Mouse (Mus musculus): ENCODE results near the gene Il2rb. TPM values are rescaled to one million over a fixed set of nuclear protein-coding genes. Genes with fewer than 3 reads are reported as not detected.

Il2rb gene
- polyA plus RNA-seq (2015; fragmentation: Nextera tagmentation; extraction: Ambion mirVana), result 10.3 and 12.2 TPM in 2 replicates

DNA sequence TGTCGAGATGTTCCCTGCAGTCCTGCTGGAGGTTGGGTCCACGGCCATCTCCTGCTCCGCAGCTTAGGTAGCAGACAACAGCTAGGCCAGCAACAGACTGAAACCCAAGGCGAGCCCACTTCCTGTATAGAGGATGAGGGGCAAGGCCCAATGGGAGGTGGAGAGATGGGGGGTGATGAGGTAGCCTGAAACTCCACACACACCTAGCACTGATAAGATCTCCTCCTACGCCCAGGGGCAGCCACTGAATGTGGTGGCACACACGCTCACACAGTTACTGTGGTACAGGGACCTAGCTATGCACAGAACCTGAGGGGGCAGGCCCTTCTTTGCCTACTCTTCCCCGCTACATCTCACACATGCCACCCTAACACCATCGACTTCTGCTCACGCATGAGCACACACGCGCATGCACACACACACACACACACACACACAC is at the start of gene Il2rb:
Gene Il2rb, minus strand, starts transcription at position 304 of the 439 bp plus-strand sequence.
- DNase-seq (ENCODE audit: low spot score), result peak; percentile 32

GRCm38 (mm10) chr15:78544561-78545001 is 49.5 kb upstream of the Il2rb start, which contains the start of gene Sstr3:
Sstr3 (minus strand) TSS chr15:78544685.
- DNase-seq (ENCODE audit: low spot score), result no peak

- DNase-seq (ENCODE audit: low spot score), result no peak
Observed at GRCm38 (mm10) chr15:78544041-78544440, 49.0 kb upstream of the Il2rb start.

DNA sequence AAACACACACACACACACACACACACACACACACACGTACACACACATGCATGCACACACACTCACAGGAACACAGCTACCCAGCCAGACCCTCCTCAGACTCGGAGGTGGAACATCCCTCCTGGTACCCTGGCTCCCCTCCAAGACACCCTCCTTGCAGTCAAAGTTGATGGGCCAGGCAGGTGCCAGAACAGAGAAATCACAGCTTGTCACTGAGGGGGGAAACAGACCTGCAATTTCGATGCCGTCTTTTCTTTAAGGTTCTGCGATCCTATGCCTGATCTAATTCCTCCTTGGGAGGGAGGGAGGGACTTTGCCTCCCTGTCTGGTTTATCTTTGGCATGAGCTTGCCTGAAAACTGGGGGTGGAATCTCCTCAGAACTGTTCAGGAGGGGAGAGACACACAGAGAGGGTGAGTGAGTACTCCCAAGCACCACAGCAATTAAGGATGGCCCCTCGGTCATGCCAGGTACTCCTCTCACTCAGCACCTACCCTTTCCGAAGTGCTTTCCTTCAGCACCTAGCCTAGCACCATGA is 47.8 kb upstream of the Il2rb start:
- no peak for DNase-seq (ENCODE audit: low spot score)

- DNase-seq (ENCODE audit: low spot score), result no peak
Observed at GRCm38 (mm10) chr15:78542098-78542766, 47.2 kb upstream of the Il2rb start.

DNA sequence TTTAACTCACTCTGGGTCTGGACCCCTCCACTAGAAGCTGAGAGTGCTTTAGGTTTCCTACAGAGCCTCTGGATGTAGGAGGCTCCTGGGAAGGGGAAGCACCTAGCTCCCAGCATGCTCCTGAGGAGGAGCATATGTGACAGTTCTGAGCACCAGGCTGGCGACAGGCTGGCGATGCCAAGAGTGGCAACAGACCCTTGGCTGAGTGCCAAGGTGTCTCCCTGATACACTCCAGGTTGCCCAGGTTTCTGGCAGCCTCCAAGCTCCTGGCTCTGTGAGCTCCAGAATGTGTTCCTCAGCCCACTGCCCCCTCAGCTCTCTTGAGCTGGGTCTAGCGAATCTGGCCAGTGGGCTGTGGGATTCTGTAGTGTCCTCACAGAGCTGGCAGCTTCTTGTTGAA is 46.5 kb upstream of the Il2rb start:
- DNase-seq (ENCODE audit: low spot score), result no peak

GRCm38 (mm10) chr15:78541036-78541435 is 46.0 kb upstream of the Il2rb start:
- DNase-seq (ENCODE audit: low spot score), result no peak

DNA sequence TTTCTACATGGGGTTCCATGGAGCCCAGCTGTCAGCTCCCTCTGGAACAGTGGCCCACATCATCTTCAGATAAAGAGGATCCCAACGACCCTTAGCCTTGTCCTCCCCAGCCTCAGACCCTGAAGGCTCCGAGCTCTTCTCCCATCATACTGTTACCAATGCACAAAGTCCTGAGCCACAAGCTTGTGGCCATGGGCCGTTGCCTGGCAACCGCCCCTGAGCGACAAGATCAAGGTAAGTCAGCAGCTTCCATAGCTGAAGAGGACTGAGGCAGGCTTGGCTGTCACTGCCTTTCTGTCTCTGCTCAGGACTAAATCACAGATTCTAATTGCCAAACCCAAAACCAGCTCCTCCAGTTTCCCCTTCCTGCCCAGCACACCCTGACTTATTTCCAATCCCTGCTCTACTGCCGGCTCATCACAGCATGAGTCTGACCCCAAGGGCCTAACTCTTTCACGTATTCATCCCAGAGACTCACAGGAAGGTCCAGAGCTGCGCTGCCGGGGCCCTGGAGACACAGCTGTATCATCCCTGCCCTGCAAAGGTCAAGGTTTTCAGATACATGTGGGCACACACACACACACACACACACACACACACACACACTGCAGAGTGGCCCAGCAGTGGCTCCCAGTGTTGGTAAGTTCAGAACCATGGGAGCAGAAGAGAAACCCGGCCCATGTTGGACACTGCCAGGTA is 40.8 kb upstream of the Il2rb start:
- DNase-seq (ENCODE audit: low spot score), result no peak

- DNase-seq (ENCODE audit: low spot score), result no peak
Observed at GRCm38 (mm10) chr15:78533346-78533835, 38.3 kb upstream of the Il2rb start.

DNA sequence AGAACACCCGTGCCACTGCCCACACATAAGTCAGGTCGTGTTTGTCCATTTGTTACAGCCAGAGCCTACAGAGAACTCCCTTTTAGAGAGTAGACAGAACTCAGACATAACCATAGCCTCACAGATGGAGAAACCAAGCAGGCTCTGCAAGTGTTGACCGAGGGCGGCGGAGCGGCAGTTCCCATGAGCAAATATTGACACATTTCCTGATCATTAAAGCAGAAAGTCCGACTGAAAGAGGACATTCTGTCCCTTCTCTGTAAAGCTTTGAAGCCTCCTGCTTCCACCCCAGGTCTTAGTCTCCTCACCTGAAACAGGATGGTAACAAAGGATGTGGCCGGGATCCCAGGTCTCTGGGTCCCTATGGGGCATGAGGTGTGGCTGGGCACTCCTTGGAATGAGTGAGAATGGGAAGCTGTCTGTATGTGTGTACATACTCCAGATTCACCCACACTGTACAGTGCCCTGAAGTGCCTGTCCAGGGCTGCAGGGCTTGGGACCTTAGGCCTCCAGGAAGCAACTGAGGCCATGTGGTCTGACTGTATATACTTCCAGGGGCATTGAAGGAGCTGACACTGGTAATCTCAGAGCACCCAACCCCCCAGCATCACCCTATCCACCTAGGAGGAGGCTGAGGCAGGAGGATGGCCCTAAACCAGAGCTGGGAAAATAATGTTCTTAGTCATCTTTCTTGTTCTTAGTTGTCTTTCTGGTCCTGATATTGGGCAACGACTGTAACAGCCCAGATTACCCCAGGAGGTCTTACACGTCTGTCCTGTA is 37.7 kb upstream of the Il2rb start:
- DNase-seq (ENCODE audit: low spot score), result no peak

DNA sequence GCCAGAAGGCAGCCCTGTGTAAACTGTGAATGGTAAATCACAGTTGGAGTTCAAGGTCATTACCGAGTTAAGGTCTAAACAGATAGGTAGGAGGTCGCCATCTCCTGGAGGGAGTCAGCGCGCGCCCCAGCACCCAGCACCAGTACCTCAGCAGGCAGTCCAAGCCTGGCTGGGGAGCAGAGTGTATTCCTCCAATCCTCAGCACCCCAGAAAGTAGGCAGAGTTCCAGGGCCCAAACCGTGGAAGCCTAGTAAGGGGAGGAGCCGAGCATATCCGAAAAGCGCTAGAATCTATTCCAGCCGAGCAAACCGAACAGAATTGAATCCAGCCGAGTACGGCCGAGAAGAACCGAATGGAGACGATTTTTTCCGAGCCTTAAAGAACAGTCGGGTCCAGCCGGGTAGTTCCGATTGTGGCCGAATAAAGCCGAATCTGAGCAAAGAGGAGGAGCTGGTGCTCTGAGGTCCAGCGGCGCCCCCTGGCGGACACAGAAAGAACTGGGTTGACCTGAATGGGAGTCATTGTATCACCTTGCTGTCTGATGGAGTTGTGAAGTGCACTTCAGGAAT is 36.9 kb upstream of the Il2rb start:
- peak; percentile 96 for DNase-seq (ENCODE audit: low spot score)

DNA sequence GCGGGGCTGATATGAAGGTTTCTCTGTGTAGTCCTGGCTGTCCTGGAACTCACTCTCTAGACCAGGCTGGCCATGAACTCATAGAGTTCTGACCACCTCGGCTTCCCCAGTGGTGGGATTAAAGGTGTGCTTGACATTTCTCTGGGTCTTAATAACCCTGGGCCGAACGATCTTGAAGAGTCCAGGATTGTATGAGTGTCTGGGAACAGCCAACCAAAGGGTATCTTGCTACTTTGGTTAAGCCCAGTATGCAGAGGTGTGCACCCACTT is 36.3 kb upstream of the Il2rb start:
- no peak for DNase-seq (ENCODE audit: low spot score)

DNA sequence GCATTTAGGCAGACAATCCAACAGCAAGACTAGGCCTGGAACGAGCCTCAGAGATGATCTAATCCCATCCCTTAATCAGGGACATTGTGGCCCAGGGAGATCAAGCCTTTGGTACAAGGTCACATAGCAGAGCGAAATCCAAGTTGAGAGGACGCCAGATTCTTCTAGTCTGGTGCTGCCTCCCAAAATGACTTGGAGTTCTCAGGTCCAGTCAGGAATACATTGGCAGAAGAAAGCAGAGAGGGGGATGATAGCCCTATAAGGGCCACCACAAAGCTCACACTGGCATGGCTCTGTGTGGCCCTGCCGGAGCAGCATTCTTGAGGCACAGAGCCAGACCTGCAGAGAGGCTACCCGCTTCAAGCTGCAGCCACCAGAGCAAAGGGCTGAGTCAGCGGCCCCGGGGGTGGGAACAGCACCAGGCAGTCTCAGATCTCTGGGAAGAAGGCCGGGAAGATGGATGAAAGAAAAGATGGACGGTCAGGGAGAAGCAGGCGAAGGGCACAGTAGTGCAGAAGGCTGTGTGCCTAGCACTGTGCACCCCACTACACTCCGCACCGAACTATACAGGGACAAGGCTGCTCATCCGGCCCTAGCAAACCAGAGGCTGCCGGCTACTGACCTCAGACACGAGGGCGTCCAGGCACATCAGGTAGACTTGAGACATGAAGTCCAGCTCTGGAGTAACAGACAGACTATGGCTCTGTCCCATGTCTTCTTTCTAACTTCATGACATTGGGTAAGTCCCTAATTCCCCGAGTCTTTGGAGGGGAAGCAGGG is 35.8 kb upstream of the Il2rb start, which contains the start of gene C1qtnf6:
Gene C1qtnf6, minus strand, starts transcription at position 746 of the 780 bp plus-strand sequence.
- no peak for DNase-seq (ENCODE audit: low spot score)

GRCm38 (mm10) chr15:78530141-78530540 is 35.1 kb upstream of the Il2rb start:
- no peak for DNase-seq (ENCODE audit: low spot score)

GRCm38 (mm10) chr15:78529428-78529990 is 34.4 kb upstream of the Il2rb start:
- no peak for DNase-seq (ENCODE audit: low spot score)

GRCm38 (mm10) chr15:78528726-78529411 is 33.8 kb upstream of the Il2rb start:
- peak; percentile 39 for DNase-seq (ENCODE audit: low spot score)

DNA sequence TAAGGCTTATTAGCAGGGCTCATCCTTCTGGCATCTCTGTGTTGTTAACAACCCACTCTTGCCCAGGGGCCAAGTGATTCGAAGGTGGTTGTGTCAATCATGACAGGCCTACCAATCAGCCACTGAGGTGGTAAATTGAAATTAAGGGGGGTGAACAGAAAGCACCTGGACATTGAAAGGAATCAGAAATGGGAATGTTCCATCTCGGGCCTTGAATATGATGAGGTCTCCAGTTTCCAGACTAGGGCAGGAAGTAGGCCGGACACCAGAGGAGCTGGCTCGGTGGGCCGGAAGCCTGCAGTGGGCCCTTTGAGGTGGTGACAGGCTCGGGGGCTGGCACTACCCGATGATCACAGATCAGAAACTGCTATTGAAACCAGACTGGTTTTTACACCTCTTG is 32.9 kb upstream of the Il2rb start:
- peak; percentile 38 for DNase-seq (ENCODE audit: low spot score)

DNA sequence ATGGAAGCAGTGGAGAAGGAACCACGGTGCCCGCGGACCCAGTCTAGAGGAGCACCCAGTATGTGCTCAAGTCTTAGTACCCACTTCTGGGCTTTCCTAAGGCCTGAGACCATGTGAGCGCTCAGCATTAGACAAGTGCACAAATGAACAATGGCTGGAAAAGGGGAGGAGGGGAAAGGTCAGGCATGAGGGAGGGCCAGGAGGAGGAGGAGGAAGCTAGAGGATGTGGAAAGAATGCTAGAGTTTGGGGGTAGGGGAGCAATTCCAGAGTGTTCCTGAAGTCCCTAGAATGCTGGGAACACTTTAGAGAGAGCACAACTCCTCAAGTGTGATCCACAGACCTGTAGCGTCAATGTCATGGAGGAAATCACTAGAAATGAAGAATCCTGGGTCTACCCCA is 29.1 kb upstream of the Il2rb start:
- no peak for DNase-seq (ENCODE audit: low spot score)

DNA sequence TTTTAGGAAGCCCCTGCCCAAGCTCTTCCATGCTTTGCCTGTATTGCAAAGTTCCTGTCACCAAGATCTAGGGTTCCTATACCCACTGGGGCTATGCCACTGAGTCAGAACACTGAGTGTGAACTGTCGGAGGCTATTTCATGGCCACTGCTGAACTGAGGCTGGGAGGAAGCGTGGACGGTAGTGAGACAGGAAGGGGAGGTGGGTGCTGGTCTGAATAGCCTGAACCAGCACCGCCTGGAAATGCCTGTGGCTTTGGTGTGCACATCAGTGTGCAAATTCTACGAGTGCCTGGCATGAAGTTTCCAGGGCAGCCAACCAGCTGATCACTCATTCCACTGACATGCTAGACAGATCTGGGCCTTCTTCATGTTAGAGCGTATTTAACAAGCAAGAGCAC is 26.8 kb upstream of the Il2rb start:
- DNase-seq (ENCODE audit: low spot score), result no peak

DNA sequence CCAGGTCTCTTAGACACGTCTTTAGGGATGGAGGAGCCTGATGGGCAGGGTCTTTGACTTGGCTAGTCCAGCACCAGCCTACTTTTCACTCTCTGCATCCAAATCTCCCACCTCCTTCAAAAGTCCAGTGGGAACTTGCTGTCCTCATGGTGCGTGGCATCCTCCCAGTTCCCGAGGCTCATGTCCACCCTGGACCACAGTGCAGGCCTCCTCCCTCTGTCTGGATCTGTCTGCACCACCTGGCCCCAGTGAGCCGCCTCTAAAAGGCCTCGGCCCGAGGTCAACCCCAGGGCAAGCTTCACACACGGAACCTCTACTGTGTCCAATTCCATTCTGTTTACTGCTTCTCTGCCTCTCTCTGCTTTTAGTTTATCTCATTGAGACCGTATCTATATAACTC is 26.3 kb upstream of the Il2rb start:
- no peak for DNase-seq (ENCODE audit: low spot score)

Measured in thymus, postnatal 0 days (tissue).